Mouse (Mus musculus): ENCODE measurements around the gene Got2. TPM values are rescaled to one million over a fixed set of nuclear protein-coding genes. Genes with fewer than 3 reads are reported as not detected.

The Got2 gene
- polyA plus RNA-seq, 1 experiment from 2014 or later = 63.9 TPM

DNA sequence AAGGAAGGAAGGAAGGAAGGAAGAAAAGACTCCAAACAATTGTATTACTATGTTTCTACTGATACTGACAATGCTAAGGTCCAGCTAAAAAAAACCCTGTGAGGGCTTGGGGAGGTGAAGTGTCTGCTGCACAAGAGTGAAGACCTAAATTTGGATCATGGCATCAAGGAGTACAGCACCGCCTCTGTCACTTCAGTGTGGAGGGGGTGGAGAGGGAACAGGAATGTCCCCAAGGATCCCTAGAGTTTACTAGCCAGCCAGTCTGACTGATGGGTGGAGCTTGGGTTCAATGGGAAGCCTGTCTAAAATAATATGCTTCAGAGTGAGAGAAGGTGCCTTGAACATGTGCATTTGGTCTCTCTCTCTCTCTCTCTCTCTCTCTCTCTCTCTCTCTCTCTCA, 70.1 kb downstream of the Got2 start:
- no peak for DNase-seq (ENCODE audit: low spot score)
- Histone ChIP-seq H3K27me3 (replicated peaks; ENCODE audit: insufficient read depth, low read length) (no peaks in the 10 kb centered on the region), H3K4me2 (replicated peaks; ENCODE audit: low read depth, low read length) (no peak overlapping the region), H3K36me3 (ENCODE audit: insufficient read depth, low read length) (no peaks in the 10 kb centered on the region), H3K9me3 (ENCODE audit: low read length) (no peaks in the 10 kb centered on the region), H3K27ac (ENCODE audit: low read length) (no peak overlapping the region), H3K4me1 (ENCODE audit: insufficient read depth, low read depth, low read length) (no peaks in the 10 kb centered on the region), H3K9ac (replicated peaks; ENCODE audit: low read depth) (no peak overlapping the region), H3K4me3 (ENCODE audit: low read depth, low read length) (no peak overlapping the region)
- WGBS = 17% methylated on average over 1 of the region's 1 CpGs
- TF ChIP-seq EP300 (IDR thresholded peaks at IDR 0.05) (no peak), CTCF (IDR thresholded peaks at IDR 0.05) (no peak)
- ATAC-seq = no peak

DNA sequence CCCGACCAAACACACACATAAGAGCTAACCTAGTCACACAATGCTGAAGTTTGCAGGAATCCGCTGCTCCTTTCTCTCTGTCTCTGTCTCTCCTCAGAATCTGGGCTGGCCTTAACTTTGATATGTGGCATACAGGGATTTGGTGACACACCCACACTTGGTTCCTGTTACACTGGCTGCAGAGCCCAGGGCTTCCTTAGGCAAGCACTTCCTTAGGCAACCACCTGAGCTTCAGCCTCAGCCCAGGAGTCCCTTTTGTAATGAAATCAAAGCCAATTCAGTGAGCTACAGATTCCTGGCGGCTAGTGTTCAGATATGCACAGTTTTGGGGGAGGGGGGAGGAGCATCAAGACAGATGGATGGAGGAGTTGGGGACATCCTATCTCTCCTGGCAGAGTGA, 70.8 kb downstream of the Got2 start:
- TF ChIP-seq EP300 (IDR thresholded peaks at IDR 0.05) = no peak
- no peak for TF ChIP-seq CTCF (IDR thresholded peaks at IDR 0.05)
- no peak for DNase-seq (ENCODE audit: low spot score)
- H3K4me2 ChIP-seq (replicated peaks; ENCODE audit: low read depth, low read length) = no peak overlapping the region
- no peaks in the 10 kb centered on the region for H3K36me3 ChIP-seq (ENCODE audit: insufficient read depth, low read length)
- H3K27ac ChIP-seq (ENCODE audit: low read length) = no peak overlapping the region
- no peak overlapping the region for H3K4me3 ChIP-seq (ENCODE audit: low read depth, low read length)
- ATAC-seq = no peak
- H3K4me1 ChIP-seq (ENCODE audit: insufficient read depth, low read depth, low read length) = no peaks in the 10 kb centered on the region
- no peaks in the 10 kb centered on the region for H3K27me3 ChIP-seq (replicated peaks; ENCODE audit: insufficient read depth, low read length)
- 58% methylated on average over 3 of the region's 3 CpGs for WGBS
- H3K9me3 ChIP-seq (ENCODE audit: low read length) = no peaks in the 10 kb centered on the region
- H3K9ac ChIP-seq (replicated peaks; ENCODE audit: low read depth) = no peak overlapping the region

DNA sequence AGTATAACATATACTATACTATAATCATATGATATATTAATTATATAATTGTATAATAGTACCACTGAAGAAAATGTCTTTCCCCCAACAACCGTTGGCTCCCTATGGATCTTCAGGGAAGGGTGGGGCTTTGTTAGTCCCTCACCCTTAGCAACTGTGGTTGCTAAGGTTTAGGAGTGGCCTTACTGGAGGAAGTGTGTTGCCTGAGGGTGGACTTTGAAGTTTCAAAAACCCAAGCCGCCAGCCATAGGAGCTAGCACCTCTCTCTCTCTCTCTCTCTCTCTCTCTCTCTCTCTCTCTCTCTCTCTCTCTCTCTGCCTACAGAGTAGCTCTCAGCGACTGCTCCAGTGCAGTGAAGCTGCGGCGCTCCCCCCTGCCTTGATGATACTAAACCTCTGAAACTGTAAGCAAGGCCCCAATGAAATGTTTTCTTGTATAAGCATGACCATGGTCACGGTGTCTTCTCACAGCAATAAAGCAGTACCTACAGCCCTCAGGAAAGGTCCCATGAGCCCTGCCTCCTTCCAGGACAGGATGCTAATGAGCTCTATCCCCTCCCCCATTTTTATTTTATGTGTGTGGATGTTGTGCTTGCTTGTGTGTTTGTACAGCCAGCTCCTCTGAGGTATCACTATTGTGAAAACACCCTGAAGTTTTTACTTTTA, 72.2 kb downstream of the Got2 start:
- Histone ChIP-seq H3K4me3 (ENCODE audit: low read depth, low read length) (no peak overlapping the region), H3K4me2 (replicated peaks; ENCODE audit: low read depth, low read length) (no peak overlapping the region), H3K9me3 (ENCODE audit: low read length) (no peaks in the 10 kb centered on the region), H3K4me1 (ENCODE audit: insufficient read depth, low read depth, low read length) (no peaks in the 10 kb centered on the region), H3K9ac (replicated peaks; ENCODE audit: low read depth) (no peak overlapping the region), H3K27ac (ENCODE audit: low read length) (no peak overlapping the region), H3K27me3 (replicated peaks; ENCODE audit: insufficient read depth, low read length) (no peaks in the 10 kb centered on the region), H3K36me3 (ENCODE audit: insufficient read depth, low read length) (no peaks in the 10 kb centered on the region)
- TF ChIP-seq EP300 (IDR thresholded peaks at IDR 0.05) = no peak
- TF ChIP-seq CTCF (IDR thresholded peaks at IDR 0.05) = no peak
- ATAC-seq = no peak
- WGBS = 44% methylated on average over 6 of the region's 6 CpGs
- DNase-seq (ENCODE audit: low spot score) = no peak

Other genes with a start within 250 kb of the Got2 start
- gene Ndrg4, start 211.6 kb downstream of the Got2 start, polyA plus RNA-seq (2015; fragmentation: Nextera tagmentation; extraction: Ambion mirVana) = 10.1 and 11.4 TPM in 2 replicates
- gene Setd6, start 172.7 kb downstream of the Got2 start, polyA plus RNA-seq (2015; fragmentation: Nextera tagmentation; extraction: Ambion mirVana) = 7.8 and 7.9 TPM in 2 replicates
- 21.5 and 23.2 TPM in 2 replicates for gene Cnot1, start 81.1 kb downstream of the Got2 start, polyA plus RNA-seq (2015; fragmentation: Nextera tagmentation; extraction: Ambion mirVana)
- gene Sap18b, start 63.2 kb downstream of the Got2 start, polyA plus RNA-seq (2015; fragmentation: Nextera tagmentation; extraction: Ambion mirVana) = 283 and 296 TPM in 2 replicates
- gene Slc38a7, start 35.0 kb downstream of the Got2 start, polyA plus RNA-seq (2015; fragmentation: Nextera tagmentation; extraction: Ambion mirVana) = 11.1 and 11.6 TPM in 2 replicates

All from lung, postnatal 0 days (tissue).